Mouse (Mus musculus) layer of hippocampus, adult 9-10 months (tissue): Measurements from ENCODE around the gene Skap1.

Experiments used
- DNase-seq: peaks from one replicate; pipeline ENCODE4 v3.0.0; 2022; ENCODE audit warnings: low spot score

Skap1 gene

DNA sequence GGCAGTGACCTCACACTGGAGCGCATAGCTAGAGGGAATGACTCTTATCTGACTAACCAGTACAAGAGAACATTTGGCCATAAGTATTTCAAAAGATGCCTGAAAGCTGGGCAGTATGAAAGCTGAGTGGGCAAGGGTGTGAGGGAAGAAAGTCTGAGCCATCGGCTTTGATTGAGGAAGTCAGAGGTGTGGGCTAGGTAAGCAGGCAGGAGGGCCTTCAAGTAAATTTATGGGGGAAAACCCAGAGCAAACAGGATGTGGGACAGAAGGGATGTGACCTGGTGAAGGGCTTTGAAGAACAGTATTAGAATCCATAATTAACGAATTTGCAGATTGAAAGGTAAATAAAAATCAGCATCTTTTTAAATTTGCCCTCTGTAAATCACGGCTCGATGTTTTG is 95.8 kb downstream of the Skap1 start:
- no peak for DNase-seq

- no peak for DNase-seq
Measured at GRCm38 (mm10) chr11:96564088-96564487, 99.7 kb downstream of the Skap1 start.

- DNase-seq = no peak
Measured at GRCm38 (mm10) chr11:96572515-96572914, 108.1 kb downstream of the Skap1 start.

DNA sequence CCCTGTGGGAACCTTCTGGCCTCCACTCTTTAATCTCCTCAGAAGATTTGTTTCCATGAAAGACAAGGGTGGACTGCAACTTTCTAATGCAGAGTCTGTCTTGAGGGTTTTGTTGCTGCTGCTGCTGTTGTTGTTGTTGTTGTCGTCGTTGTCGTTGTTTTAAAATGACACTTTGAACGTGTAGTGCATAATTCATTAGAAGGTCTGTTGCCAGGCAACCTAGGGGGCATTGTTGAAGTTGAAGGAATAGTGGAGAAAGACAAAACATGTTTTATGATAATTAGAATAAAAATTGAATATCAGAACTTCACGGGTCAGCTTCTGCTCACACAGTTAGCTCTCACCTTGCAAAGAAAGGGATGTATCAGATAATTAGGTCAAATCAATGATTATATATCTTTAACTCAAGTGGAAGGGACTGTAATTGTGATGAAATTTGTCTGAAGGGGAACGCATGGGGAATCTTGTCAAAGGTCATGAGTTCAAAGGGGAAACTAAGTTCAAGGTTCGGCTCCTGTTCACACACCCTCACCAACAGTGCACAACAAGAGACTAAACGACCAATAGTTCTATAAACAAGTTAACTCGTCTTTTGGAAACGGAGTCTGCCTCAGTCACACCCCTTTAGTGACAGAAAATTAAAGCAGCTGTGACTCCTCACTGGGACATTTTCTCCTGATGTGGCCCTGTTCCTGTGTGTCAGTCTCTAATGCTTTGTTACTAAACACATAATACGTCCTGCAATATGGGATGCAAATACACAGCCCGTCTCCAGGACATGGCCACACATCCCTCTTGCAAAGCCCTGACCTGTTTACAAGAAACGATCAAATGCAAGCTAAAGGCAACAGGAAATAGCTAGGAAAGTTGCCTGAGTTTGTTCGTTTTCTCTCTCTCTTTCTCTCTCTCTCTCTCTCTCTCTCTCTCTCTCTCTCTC is 112.4 kb downstream of the Skap1 start:
- no peak for DNase-seq

DNA sequence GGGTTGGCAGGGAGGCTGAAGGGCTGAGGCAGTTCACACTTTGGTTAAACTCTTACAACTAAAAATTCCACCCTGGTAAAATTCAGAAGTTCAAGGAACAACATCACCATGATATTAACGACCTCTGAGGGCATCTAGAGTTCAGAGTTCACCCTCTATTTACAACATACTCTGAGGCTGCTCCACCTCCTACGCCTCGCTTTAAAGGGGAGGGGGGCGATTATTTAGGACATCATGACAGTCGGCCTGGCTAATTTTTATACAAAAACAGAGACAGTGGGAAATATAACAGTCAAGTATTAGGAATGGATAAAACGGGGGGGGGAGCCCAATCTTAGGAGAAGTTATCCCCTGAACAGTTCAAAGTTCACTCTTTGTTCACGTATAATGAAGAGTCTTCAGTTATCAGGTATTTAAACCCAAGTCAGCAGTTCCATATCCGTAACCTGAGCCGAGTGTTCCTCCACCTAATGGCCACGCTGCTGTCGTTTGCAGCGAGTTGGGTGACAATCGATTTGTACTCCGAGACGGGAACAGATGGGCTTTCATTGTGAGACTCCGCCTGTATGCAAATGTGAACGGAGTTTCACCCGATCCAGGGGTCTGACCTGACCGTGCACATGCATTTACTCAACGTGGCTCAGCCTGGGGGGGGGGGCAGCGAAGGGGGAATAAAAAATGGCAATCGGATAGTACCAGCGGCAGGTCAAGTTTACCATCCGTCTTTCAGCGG is 114.3 kb downstream of the Skap1 start:
- DNase-seq = no peak

- DNase-seq = no peak
Measured at GRCm38 (mm10) chr11:96581604-96582384, 117.4 kb downstream of the Skap1 start.

GRCm38 (mm10) chr11:96582595-96582994 is 118.2 kb downstream of the Skap1 start:
- DNase-seq = no peak

- DNase-seq = no peak
Measured at GRCm38 (mm10) chr11:96589828-96590227, 125.4 kb downstream of the Skap1 start.

- DNase-seq = no peak
Measured at GRCm38 (mm10) chr11:96595890-96596289, 131.5 kb downstream of the Skap1 start.

DNA sequence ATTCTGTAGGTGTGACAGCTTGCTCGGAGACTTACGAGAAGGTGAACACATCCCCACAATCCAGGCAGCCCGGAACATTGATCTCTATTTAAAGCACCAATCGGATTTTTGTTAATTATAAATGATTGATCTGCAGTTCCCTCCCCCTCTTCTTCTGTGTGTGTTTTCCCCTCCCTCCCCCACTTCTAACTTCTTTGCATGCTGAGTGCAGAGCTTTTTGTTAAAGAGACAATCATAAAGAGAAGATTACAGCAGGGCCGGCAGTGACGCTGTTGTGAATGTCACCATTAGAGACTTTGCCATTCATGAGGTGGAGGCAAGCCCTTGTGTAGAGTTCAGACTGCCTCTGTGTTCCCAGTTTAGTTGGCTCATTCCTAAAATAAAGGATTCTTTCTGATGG is 131.9 kb downstream of the Skap1 start:
- DNase-seq = no peak

DNA sequence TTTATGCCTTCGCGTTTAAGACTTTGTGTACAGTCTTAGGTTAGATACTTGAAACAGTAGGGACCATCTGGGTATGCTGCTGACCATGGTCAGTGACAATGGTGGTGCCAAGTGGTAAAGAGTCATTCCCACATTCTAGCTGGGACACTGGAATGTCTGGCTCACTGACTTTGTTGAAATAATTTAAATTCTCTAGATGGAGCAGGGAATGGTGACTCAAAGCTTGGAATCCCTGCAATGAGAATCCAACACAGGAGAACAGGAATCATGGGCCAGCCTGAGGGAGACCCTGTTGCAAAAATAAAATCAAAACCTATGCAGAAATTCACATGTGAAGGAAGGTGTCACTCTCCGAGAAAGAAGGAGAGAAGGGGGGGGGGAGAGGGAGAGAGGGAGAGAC is 138.4 kb downstream of the Skap1 start:
- no peak for DNase-seq

- no peak for DNase-seq
Measured at GRCm38 (mm10) chr11:96604306-96604705, 139.9 kb downstream of the Skap1 start.

GRCm38 (mm10) chr11:96604751-96605450 is 140.5 kb downstream of the Skap1 start:
- no peak for DNase-seq

DNA sequence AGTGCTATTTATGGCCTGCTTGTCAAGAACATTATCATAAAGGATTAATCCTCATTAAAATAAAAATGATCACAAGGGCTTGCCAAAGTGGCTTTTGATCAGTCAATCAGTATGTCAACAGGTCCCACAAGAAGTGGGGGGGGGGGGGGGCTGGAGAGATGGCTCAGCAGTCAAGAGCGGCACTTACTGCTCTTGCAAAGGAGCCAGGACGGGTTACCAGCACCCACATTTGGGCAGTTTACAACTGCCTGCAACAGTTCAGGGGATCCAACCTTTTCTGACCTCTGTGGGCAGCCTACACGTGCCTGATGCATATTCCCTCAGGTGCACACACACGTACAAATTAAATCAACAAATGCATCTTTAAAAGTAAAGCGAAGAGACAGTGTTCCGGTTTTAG is 141.1 kb downstream of the Skap1 start:
- no peak for DNase-seq

DNA sequence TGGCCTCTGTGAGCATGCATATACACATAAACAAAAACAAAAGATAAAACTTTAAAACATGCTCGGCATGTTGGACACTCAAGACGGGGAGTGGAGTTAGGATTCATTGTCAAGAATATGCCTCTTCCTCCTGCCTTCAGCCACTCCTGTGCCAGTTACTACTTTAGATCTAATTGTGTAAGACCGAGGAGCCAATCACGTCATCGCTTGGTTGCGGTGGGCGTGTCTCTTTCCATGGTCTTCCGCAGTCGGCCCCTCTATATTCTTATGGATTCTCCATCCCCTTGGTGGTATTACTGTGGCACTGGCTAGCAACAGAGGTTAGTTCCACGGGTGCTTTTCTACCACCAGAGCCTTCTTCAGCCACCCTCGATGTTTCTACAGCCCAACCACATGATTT is 148.2 kb downstream of the Skap1 start:
- no peak for DNase-seq

- DNase-seq = no peak
Measured at GRCm38 (mm10) chr11:96616792-96617191, 152.4 kb downstream of the Skap1 start.

DNA sequence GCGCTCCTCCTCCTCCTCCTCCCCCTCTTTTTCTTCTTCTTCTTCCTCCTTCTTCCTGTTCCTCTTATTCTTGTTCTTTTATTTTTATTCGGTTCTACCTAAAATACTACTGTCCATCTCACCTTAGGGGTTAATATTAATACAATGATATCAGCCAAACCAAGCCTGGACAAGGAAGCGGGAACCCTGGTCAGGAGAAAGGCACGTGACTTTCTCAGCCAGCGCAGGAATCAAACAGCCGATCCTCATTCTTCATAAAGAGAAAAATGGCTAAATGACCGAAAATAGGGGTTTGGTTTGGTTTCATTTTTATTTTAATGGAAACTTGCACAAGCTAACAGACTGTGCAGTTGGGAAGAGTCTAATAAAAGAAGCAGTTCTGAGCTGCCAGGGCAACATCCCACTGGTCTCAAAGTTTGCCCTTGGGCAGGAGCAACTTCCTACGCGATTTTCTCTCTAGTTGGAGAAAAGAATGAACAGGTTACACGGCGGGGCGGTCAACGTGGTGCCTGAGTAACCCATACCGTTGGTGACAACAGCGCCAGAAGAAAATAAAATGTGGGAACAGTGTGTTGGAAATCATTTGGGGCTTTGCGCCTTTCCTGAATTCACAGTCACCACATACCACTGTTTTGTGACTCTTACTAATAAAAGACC is 154.5 kb downstream of the Skap1 start:
- no peak for DNase-seq

DNA sequence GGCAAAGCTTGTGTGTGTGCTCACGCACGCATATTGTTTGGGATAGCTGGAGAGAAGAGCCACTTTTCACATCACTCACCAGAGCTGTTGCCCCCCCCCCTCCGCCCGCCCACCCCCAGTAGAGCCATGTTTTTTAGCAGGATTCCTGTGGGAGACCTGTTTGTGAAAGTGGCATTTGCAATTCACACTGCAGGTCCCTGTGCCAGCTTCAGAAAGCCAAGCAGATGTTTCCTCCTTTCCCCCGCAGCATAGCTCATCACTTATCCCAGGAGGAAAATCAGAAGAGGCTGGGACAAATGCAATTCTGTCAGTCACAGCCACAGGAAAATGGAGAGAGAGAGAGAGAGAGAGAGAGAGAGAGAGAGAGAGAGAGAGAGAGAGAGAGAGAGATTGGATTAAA is 155.2 kb downstream of the Skap1 start:
- no peak for DNase-seq

DNA sequence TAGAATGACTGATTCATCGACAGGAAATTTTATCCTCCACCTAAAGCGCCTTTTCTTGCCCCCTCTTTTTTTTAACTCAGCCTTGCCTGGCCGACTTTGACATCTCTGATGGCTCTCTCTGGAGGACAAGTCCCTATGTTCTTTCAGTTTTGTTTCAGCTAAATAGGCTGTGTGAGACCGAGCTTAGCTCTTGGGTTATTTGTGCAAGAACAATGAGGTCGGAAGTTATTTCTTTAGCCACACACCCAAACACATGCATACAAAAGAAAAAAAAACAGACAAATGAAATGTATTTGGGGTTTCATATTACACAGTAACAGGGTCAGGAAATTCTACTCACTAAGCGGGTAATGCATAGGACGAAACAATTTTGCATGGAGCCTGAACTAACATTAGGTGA is 155.6 kb downstream of the Skap1 start:
- no peak for DNase-seq

DNA sequence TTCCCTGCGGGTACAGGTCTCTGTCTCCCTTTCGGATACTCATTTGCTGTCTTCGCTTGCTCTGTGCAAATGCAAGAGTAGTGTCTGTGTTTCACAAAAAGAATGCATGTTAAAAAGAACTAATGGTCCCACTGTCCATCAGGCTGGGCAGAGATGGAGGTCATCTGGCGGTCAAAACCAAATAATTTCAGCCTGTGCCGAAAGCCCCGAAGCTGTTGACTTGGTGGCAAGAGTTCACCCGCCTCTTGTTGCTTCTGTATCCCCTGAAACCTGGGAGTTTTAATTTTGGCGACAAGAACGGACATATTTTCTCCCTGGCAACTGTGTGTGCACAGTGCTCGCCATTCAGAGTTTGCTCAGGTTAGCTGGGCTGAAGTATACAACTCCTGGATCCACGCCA is 156.3 kb downstream of the Skap1 start:
- DNase-seq = no peak

- peak; percentile 63 for DNase-seq
Measured at GRCm38 (mm10) chr11:96621167-96621566, 156.8 kb downstream of the Skap1 start.
